Mouse (Mus musculus) heart, adult 8-10 months (tissue): ENCODE measurements around the gene Wsb1. TPM values are rescaled to one million over a fixed set of nuclear protein-coding genes. Genes with fewer than 3 reads are reported as not detected.
"Not testable (repeated sequence)": the region's sequence is repeated elsewhere in the genome, so short reads cannot be mapped to it uniquely, and the experiment has no call there.

ENCODE experiments used
- DNase-seq: peaks from one replicate; pipeline ENCODE4 v3.0.0; 2022; ENCODE audit warnings: low spot score
- total RNA-seq, 4 experiments: library from RNA; stranded (reverse); gene quantifications; 2 replicates each; pipeline ENCODE4 v1.2.4; 2022

Gene Wsb1
- total RNA-seq, 4 experiments from 2014 or later: 9.5 to 13.5 (median 12.3) TPM

GRCm38 (mm10) chr11:79267171-79267570 is 12.7 kb upstream of the Wsb1 start:
- DNase-seq: no peak

- no peak for DNase-seq
Measured at GRCm38 (mm10) chr11:79264376-79264775, 9.9 kb upstream of the Wsb1 start.

GRCm38 (mm10) chr11:79260126-79260525 is 5.7 kb upstream of the Wsb1 start:
- not testable (repeated sequence) for DNase-seq

GRCm38 (mm10) chr11:79258738-79259137 is 4.3 kb upstream of the Wsb1 start:
- no peak for DNase-seq

GRCm38 (mm10) chr11:79253542-79254390 is 705 bp downstream of the Wsb1 start:
- peak; percentile 59 for DNase-seq

GRCm38 (mm10) chr11:79252881-79253541 is 1.5 kb downstream of the Wsb1 start:
- DNase-seq: peak; percentile 53

GRCm38 (mm10) chr11:79239024-79239423 is 15.4 kb downstream of the Wsb1 start:
- no peak for DNase-seq

GRCm38 (mm10) chr11:79238398-79238752 is 16.1 kb downstream of the Wsb1 start:
- DNase-seq: peak; percentile 52

GRCm38 (mm10) chr11:79237644-79238397 is 16.6 kb downstream of the Wsb1 start:
- DNase-seq: no peak

GRCm38 (mm10) chr11:79230251-79230570 is 24.3 kb downstream of the Wsb1 start:
- DNase-seq: no peak

GRCm38 (mm10) chr11:79229561-79230250 is 24.8 kb downstream of the Wsb1 start:
- DNase-seq: no peak

GRCm38 (mm10) chr11:79229057-79229504 is 25.4 kb downstream of the Wsb1 start:
- DNase-seq: no peak

GRCm38 (mm10) chr11:79228089-79228488 is 26.4 kb downstream of the Wsb1 start:
- DNase-seq: no peak

- DNase-seq: no peak
Measured at GRCm38 (mm10) chr11:79225371-79226155, 28.9 kb downstream of the Wsb1 start.

- peak; percentile 95 for DNase-seq
Measured at GRCm38 (mm10) chr11:79224562-79225280, 29.8 kb downstream of the Wsb1 start.

GRCm38 (mm10) chr11:79223420-79223819 is 31.1 kb downstream of the Wsb1 start:
- peak; percentile 52 for DNase-seq

GRCm38 (mm10) chr11:79222661-79223060 is 31.8 kb downstream of the Wsb1 start:
- no peak for DNase-seq

GRCm38 (mm10) chr11:79221641-79222040 is 32.8 kb downstream of the Wsb1 start:
- no peak for DNase-seq

GRCm38 (mm10) chr11:79218936-79219626 is 35.4 kb downstream of the Wsb1 start:
- no peak for DNase-seq

GRCm38 (mm10) chr11:79218061-79218460 is 36.4 kb downstream of the Wsb1 start:
- DNase-seq: no peak
